Mouse (Mus musculus): ENCODE results near the gene Herc1. TPM values are rescaled to one million over a fixed set of nuclear protein-coding genes. Genes with fewer than 3 reads are reported as not detected.

Herc1 gene
- polyA plus RNA-seq, 1 experiment: 47.2 TPM

DNA sequence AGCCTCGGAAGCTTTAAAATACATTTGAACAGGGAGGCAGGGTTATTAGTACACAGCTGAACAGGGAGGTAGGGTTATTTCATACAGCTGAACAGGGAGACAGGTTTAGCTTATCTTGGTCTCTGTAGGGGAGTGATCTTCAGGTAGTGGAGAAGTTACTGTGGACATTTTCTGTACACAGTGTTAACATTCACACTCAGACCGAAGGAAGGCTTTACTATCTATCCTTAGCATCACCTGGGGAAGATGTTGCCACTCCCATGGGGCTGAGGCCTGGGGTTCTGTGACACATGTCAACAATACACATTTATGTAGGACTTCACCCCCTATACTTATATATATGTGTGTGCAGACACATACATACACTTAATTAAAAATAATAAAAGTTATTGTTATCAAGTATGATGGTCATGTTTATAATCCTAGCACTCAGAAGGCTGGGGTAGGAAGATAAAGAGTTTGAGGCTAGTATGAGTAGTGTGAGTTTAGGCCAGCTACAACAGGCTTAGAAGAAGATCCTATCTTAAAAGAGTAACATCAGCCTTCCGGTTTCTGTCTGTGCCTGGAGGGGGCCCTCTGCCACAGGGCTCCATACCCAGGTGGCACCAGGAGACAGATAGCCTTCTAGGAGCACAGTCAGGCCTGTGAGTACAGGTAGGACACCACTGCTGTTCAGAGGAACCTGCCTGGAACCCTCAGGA lies 9.7 kb upstream of the Herc1 start:
- H3K36me3 ChIP-seq (ENCODE audit: control insufficient read depth, insufficient read depth, low read length, poor library complexity, severe bottlenecking): no peaks in the 10 kb centered on the region
- H3K27ac ChIP-seq (ENCODE audit: insufficient read depth, low read length): no peak overlapping the region
- H3K4me1 ChIP-seq (ENCODE audit: control insufficient read depth, insufficient read depth, low read length): no peaks in the 10 kb centered on the region
- TF ChIP-seq EP300 (IDR thresholded peaks at IDR 0.05; ENCODE audit: insufficient read depth, low read depth, low read length) (no peak), POLR2A (IDR thresholded peaks at IDR 0.05; ENCODE audit: insufficient read depth, low read length) (no peak), CTCF (IDR thresholded peaks at IDR 0.05; ENCODE audit: low read depth, low read length) (no peak)
- H3K4me3 ChIP-seq (ENCODE audit: low read depth, low read length): no peak overlapping the region
- H3K9ac ChIP-seq (ENCODE audit: low read depth, poor library complexity, severe bottlenecking): no peak overlapping the region
- H3K27me3 ChIP-seq (ENCODE audit: control insufficient read depth, insufficient read depth, low read length, poor library complexity, severe bottlenecking): no peaks in the 10 kb centered on the region
- H3K9me3 ChIP-seq (replicated peaks; ENCODE audit: control insufficient read depth, insufficient read depth, low read length, poor library complexity, severe bottlenecking): no peaks in the 10 kb centered on the region

DNA sequence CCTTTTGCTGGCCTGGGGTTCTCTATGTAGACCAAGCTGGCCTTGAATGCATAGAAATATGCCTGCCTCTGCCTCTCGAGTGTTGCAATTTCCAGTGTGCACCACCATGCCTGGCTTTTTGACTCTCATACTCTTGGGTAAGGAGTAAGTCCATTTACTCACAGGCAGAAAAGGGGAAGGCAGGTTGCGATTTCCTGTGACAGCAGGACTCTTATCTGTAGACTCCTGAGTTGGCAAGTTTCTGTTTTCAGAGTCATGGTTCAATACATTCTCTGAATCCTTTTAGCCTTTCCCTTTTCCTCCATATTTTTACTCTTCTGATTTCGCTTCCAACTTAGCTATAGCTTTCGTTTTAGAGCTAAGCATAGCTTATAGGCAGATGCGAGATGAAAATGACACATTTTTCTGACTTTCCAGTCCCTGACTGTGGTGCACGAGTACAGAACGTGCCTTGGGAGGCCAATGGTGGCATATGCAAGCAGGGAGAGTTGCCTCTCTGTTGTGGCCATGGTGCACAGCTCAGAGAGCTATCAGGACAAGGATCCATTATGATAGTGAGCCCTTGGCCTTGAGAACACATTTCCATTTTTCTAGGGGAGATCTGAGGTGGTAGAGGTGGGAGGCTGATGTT lies 2.7 kb upstream of the Herc1 start:
- Histone ChIP-seq H3K36me3 (ENCODE audit: control insufficient read depth, insufficient read depth, low read length, poor library complexity, severe bottlenecking) (no peaks in the 10 kb centered on the region), H3K9me3 (replicated peaks; ENCODE audit: control insufficient read depth, insufficient read depth, low read length, poor library complexity, severe bottlenecking) (no peaks in the 10 kb centered on the region), H3K9ac (ENCODE audit: low read depth, poor library complexity, severe bottlenecking) (no peak overlapping the region), H3K27ac (ENCODE audit: insufficient read depth, low read length) (no peak overlapping the region), H3K4me1 (ENCODE audit: control insufficient read depth, insufficient read depth, low read length) (no peaks in the 10 kb centered on the region), H3K27me3 (ENCODE audit: control insufficient read depth, insufficient read depth, low read length, poor library complexity, severe bottlenecking) (no peaks in the 10 kb centered on the region), H3K4me3 (ENCODE audit: low read depth, low read length) (no peak overlapping the region)
- TF ChIP-seq CTCF (IDR thresholded peaks at IDR 0.05; ENCODE audit: low read depth, low read length): no peak
- TF ChIP-seq POLR2A (IDR thresholded peaks at IDR 0.05; ENCODE audit: insufficient read depth, low read length): no peak
- no peak for TF ChIP-seq EP300 (IDR thresholded peaks at IDR 0.05; ENCODE audit: insufficient read depth, low read depth, low read length)

DNA sequence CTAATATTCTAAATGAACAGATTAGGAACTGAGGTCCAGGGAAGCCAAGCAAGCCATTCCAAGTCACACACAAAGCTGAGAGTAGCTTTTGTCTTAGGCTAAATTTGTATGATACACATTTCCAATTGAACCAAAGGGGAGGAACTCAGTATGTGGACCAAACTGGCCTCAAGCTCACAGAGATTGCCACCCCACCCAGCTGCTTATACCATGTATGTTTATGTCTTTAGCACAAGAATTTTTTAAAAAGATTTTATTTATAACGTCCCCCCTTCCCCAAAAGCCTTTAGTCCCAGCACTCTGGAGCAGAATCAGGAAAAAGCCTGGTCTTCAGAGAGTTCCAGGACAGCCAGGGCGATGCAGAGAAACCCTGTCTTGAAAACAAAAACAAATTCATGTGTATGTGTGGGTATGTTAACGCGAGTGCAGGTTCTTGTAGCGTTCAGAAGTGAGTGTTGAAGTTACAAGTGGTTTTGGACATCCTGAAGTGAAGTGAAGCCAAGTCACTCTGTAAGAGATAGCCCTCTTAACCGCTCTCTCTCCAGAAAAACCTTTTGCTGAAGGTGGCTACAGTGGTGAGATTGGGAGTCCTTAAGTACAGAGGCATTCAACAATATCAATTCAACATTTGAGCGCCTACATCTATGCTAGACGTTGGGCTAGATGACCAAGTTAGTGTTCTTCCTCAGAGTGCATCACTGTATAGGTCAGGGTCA lies 948 bp upstream of the Herc1 start:
- Histone ChIP-seq H3K9me3 (replicated peaks; ENCODE audit: control insufficient read depth, insufficient read depth, low read length, poor library complexity, severe bottlenecking) (no peaks in the 10 kb centered on the region), H3K27me3 (ENCODE audit: control insufficient read depth, insufficient read depth, low read length, poor library complexity, severe bottlenecking) (no peaks in the 10 kb centered on the region), H3K36me3 (ENCODE audit: control insufficient read depth, insufficient read depth, low read length, poor library complexity, severe bottlenecking) (no peaks in the 10 kb centered on the region), H3K4me3 (ENCODE audit: low read depth, low read length) (peak overlapping the region; percentile 87), H3K27ac (ENCODE audit: insufficient read depth, low read length) (peak overlapping the region; percentile 15; the same call in 1 of the 2 replicates), H3K9ac (ENCODE audit: low read depth, poor library complexity, severe bottlenecking) (peak overlapping the region; percentile 85), H3K4me1 (ENCODE audit: control insufficient read depth, insufficient read depth, low read length) (no peaks in the 10 kb centered on the region)
- TF ChIP-seq POLR2A (IDR thresholded peaks at IDR 0.05; ENCODE audit: insufficient read depth, low read length) (no peak), CTCF (IDR thresholded peaks at IDR 0.05; ENCODE audit: low read depth, low read length) (no peak), EP300 (IDR thresholded peaks at IDR 0.05; ENCODE audit: insufficient read depth, low read depth, low read length) (no peak)

DNA sequence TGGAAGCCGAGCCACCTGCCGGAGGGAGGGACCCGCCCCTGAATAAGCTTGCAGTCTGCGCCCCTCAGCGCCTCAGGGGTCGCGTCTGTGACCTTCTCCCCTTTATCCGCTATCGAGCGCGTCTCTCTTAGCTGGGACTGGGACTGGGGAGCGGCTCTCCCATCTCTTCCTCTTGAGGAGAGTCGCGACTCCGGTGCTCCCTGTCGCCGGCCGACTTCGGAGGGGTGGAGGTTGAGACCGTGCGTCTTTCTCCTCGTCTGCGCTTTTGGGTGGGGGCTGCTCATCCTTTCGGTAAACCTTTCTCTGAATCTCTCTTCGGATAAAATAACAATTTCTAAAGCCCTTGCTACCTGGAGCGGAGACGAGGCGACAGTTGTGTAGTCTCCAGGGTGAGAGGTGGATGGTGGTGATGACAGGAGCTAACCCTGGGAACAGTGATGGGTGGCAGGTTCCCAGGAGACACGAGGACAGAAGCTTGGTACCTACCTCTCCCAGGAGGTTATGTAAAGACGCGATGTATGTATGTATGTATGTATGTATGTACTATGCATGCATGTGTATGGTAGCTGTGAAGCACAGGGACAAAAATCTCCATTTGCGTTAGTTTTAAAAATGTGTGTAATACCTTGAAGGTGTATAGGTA lies 659 bp downstream of the Herc1 start:
- Histone ChIP-seq H3K9me3 (replicated peaks; ENCODE audit: control insufficient read depth, insufficient read depth, low read length, poor library complexity, severe bottlenecking) (no peaks in the 10 kb centered on the region), H3K27me3 (ENCODE audit: control insufficient read depth, insufficient read depth, low read length, poor library complexity, severe bottlenecking) (no peaks in the 10 kb centered on the region), H3K4me3 (ENCODE audit: low read depth, low read length) (peak overlapping the region; percentile 91), H3K27ac (ENCODE audit: insufficient read depth, low read length) (no peak overlapping the region), H3K36me3 (ENCODE audit: control insufficient read depth, insufficient read depth, low read length, poor library complexity, severe bottlenecking) (no peaks in the 10 kb centered on the region), H3K9ac (ENCODE audit: low read depth, poor library complexity, severe bottlenecking) (peak overlapping the region; percentile 85), H3K4me1 (ENCODE audit: control insufficient read depth, insufficient read depth, low read length) (no peaks in the 10 kb centered on the region)
- TF ChIP-seq POLR2A (IDR thresholded peaks at IDR 0.05; ENCODE audit: insufficient read depth, low read length) (no peak), CTCF (IDR thresholded peaks at IDR 0.05; ENCODE audit: low read depth, low read length) (no peak), EP300 (IDR thresholded peaks at IDR 0.05; ENCODE audit: insufficient read depth, low read depth, low read length) (no peak)

GRCm38 (mm10) chr9:66352704-66353103 lies 2.5 kb downstream of the Herc1 start:
- Histone ChIP-seq H3K9me3 (replicated peaks; ENCODE audit: control insufficient read depth, insufficient read depth, low read length, poor library complexity, severe bottlenecking) (no peaks in the 10 kb centered on the region), H3K36me3 (ENCODE audit: control insufficient read depth, insufficient read depth, low read length, poor library complexity, severe bottlenecking) (no peaks in the 10 kb centered on the region), H3K4me3 (ENCODE audit: low read depth, low read length) (no peak overlapping the region), H3K27me3 (ENCODE audit: control insufficient read depth, insufficient read depth, low read length, poor library complexity, severe bottlenecking) (no peaks in the 10 kb centered on the region), H3K4me1 (ENCODE audit: control insufficient read depth, insufficient read depth, low read length) (no peaks in the 10 kb centered on the region), H3K27ac (ENCODE audit: insufficient read depth, low read length) (no peak overlapping the region), H3K9ac (ENCODE audit: low read depth, poor library complexity, severe bottlenecking) (no peak overlapping the region)
- TF ChIP-seq CTCF (IDR thresholded peaks at IDR 0.05; ENCODE audit: low read depth, low read length) (no peak), POLR2A (IDR thresholded peaks at IDR 0.05; ENCODE audit: insufficient read depth, low read length) (no peak), EP300 (IDR thresholded peaks at IDR 0.05; ENCODE audit: insufficient read depth, low read depth, low read length) (no peak)

Measured in ES-Bruce4 (cell line).